Mouse (Mus musculus): ENCODE data around the gene Gm20532.

Gm20532 gene

GRCm38 (mm10) chr2:26595725-26596435 lies 9.4 kb downstream of the Gm20532 start:
- intact Hi-C loops (cut with DNase I) = no loop called here

- intact Hi-C loops (cut with DNase I) = no loop called here
These were observed 10.5 kb downstream of the Gm20532 start for GRCm38 (mm10) chr2:26596898-26597297.

GRCm38 (mm10) chr2:26597810-26598209 lies 11.4 kb downstream of the Gm20532 start:
- intact Hi-C loops (cut with DNase I) = no loop called here

- intact Hi-C loops (cut with DNase I) = no loop called here
These were observed 12.0 kb downstream of the Gm20532 start for GRCm38 (mm10) chr2:26598462-26598861.

GRCm38 (mm10) chr2:26599965-26600364 lies 13.5 kb downstream of the Gm20532 start:
- intact Hi-C loops (cut with DNase I) = no loop called here

GRCm38 (mm10) chr2:26600664-26601063 lies 14.2 kb downstream of the Gm20532 start:
- intact Hi-C loops (cut with DNase I) = no loop called here

GRCm38 (mm10) chr2:26601595-26601994 lies 15.2 kb downstream of the Gm20532 start:
- intact Hi-C loops (cut with DNase I) = no loop called here

- intact Hi-C loops (cut with DNase I) = no loop called here
These were observed 16.2 kb downstream of the Gm20532 start for GRCm38 (mm10) chr2:26602631-26603030.

- intact Hi-C loops (cut with DNase I) = no loop called here
These were observed 16.7 kb downstream of the Gm20532 start for GRCm38 (mm10) chr2:26603159-26603558.

GRCm38 (mm10) chr2:26603720-26604671 lies 17.6 kb downstream of the Gm20532 start, which contains the start of gene Agpat2:
Gene Agpat2, minus strand, starts transcription at chr2:26604417.
- intact Hi-C loops (cut with DNase I) = loop anchor here (2.0 kb wide), 1 partner anchor 37 kb away; no protein-coding TSS in a partner anchor

GRCm38 (mm10) chr2:26605331-26605730 lies 18.9 kb downstream of the Gm20532 start:
- intact Hi-C loops (cut with DNase I) = loop anchor here (2.0 kb wide), 1 partner anchor 35 kb away; no protein-coding TSS in a partner anchor

- intact Hi-C loops (cut with DNase I) = no loop called here
These were observed 20.1 kb downstream of the Gm20532 start for GRCm38 (mm10) chr2:26606579-26606978.

GRCm38 (mm10) chr2:26607056-26607910 lies 20.8 kb downstream of the Gm20532 start:
- intact Hi-C loops (cut with DNase I) = no loop called here

- intact Hi-C loops (cut with DNase I) = no loop called here
These were observed 22.3 kb downstream of the Gm20532 start for GRCm38 (mm10) chr2:26608781-26609180.

- intact Hi-C loops (cut with DNase I) = no loop called here
These were observed 22.8 kb downstream of the Gm20532 start for GRCm38 (mm10) chr2:26609261-26609661.

- intact Hi-C loops (cut with DNase I) = no loop called here
These were observed 24.1 kb downstream of the Gm20532 start for GRCm38 (mm10) chr2:26610526-26610925.

GRCm38 (mm10) chr2:26611054-26611453 lies 24.6 kb downstream of the Gm20532 start:
- intact Hi-C loops (cut with DNase I) = no loop called here

- intact Hi-C loops (cut with DNase I) = no loop called here
These were observed 25.5 kb downstream of the Gm20532 start for GRCm38 (mm10) chr2:26611896-26612295.

GRCm38 (mm10) chr2:26614903-26615302 lies 28.5 kb downstream of the Gm20532 start:
- intact Hi-C loops (cut with DNase I) = no loop called here

GRCm38 (mm10) chr2:26615459-26616124 lies 29.2 kb downstream of the Gm20532 start:
- intact Hi-C loops (cut with DNase I) = no loop called here

GRCm38 (mm10) chr2:26617331-26617730 lies 30.9 kb downstream of the Gm20532 start:
- intact Hi-C loops (cut with DNase I) = no loop called here

Data from adrenal gland (tissue).